Mouse (Mus musculus) CH12.LX (cell line): ENCODE data around the gene Robo2.

Source experiments
- CHD2 ChIP-seq: IDR thresholded peaks from 2 replicates; pipeline ENCODE4 v1.6.1; 2011; ENCODE audit warnings: low read length, improper control_type of control experiment
- CTCF ChIP-seq, 2 experiments: IDR thresholded peaks in 1 of 2; conservative IDR thresholded peaks in 1 of 2; 2 replicates each; pipeline ENCODE4 v1.5.1; 2011 to 2012; ENCODE audit warnings: low read depth in 2 of 2, low read length in 2 of 2, improper control_type of control experiment in 1 of 2, inconsistent platforms in 1 of 2, mild to moderate bottlenecking in 1 of 2, moderate library complexity in 1 of 2
- MEF2A ChIP-seq: IDR thresholded peaks from 2 replicates; pipeline ENCODE4 v1.6.1; 2014; ENCODE audit warnings: low read depth, mild to moderate bottlenecking, inconsistent platforms, low read length, improper control_type of control experiment, borderline replicate concordance
- POLR2A ChIP-seq: IDR thresholded peaks from 2 replicates; pipeline ENCODE4 v1.6.1; 2011; ENCODE audit warnings: low read depth, mild to moderate bottlenecking, improper control_type of control experiment, low read length
- UBTF ChIP-seq: IDR thresholded peaks from 2 replicates; pipeline ENCODE4 v1.6.1; 2012; ENCODE audit warnings: low read depth, mild to moderate bottlenecking, inconsistent platforms, low read length, improper control_type of control experiment, moderate library complexity

GRCm38 (mm10) chr16:73927481-73927880, 484.1 kb downstream of the Robo2 start:
- TF ChIP-seq CHD2: no peak
- TF ChIP-seq POLR2A: no peak
- TF ChIP-seq MEF2A: no peak
- TF ChIP-seq CTCF (conservative IDR thresholded peaks at IDR 0.05 in 1 of 2, IDR thresholded peaks at IDR 0.05 in 1 of 2; ENCODE audit: low read depth in 2 of 2, low read length in 2 of 2): no peak
- TF ChIP-seq UBTF: no peak
